Mouse (Mus musculus) ZHBTc4 (cell line): ENCODE measurements around the gene Tm7sf3.

Source experiments
- DNase-seq: peaks from one replicate; pipeline ENCODE4 v3.0.0-alpha.2; 2011; ENCODE audit warnings: low read depth, low spot score

The Tm7sf3 gene

DNA sequence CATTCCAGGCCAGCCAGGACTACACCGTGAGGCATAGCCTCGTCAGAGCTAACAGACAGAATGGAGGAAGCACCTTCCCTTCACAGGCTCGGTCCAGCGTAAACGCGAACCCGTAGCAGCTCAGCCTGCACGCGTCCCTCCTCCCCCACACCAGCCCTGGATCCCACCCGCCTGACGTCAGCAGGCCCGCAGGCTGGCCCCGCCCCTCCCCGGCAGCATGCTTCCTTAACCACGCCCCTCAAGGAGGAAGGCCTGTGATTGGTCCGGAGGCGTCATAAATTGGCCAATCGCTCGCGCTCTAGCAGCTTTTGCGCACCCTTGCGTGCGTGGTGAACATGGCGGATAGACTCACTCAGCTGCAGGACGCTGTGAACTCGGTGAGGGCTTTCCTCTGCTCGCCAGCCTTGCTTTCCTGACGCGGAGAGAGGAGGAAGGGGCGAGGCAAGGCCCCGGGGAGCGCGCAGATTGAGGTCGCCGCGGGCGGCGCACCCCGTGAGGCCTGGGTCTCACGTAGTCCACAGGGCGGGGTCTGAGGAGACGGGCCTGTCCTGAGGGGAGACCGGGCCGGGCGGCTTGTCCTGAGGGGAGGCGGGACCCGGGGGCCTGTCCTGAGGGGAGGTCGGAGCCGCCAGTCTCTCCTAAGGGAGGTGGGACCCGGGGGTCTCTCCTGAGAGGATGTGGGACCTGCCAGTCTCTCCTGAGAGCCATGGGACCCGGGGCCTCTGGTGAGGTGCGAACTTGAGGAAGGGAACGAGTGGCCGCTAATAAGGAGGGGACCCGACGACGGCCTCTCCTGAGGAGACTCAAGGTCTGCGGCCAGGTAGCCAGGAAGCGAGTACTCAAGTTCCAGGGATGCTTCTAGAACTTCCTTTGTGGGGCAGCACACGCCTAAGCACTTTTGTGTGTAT is at the start of gene Tm7sf3, which contains the start of gene Med21:
Tm7sf3 (minus strand) TSS at position 549 of the 908 bp plus-strand sequence.
Med21 (plus strand) TSS at position 272 of the 908 bp plus-strand sequence.
- DNase-seq = peak; percentile 99

DNA sequence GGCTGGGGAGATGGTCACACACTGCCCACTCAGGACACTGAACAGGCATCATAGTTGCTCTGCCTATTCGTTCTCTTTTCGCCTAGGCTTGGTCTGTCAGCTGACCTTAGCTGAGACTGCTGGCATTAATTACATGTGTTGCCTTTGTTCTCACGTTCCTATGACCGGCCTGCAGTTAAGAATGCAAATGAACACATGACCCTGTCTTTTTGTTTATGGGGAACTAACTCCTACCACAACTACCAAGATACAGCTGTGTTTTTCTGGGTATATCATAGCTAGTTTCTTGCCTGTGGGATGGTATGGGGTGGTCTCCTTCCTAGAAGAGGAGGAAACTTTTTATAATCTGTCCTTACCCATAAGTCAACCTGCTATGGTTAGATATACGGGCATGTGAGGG is 46.2 kb upstream of the Tm7sf3 start:
- no peak for DNase-seq

DNA sequence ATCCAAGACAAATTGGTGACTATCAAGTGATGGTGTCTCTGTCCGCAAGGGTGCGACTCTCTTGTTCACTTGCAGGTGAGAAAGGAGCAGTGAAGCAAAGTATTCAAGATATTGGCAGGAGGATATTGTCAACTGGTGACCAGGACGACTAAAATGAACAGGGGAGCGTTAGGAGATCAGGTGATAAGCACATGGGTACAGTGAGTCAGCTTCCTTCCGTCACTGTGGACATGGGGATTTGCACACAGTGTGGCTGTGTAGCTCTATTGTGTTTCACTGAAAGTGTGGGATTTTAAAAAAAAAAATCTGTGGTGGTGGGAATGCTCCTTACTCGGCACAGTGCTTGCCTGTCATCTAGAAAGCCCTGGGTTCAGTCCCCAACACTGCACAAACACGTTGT is 45.4 kb upstream of the Tm7sf3 start:
- DNase-seq = no peak

DNA sequence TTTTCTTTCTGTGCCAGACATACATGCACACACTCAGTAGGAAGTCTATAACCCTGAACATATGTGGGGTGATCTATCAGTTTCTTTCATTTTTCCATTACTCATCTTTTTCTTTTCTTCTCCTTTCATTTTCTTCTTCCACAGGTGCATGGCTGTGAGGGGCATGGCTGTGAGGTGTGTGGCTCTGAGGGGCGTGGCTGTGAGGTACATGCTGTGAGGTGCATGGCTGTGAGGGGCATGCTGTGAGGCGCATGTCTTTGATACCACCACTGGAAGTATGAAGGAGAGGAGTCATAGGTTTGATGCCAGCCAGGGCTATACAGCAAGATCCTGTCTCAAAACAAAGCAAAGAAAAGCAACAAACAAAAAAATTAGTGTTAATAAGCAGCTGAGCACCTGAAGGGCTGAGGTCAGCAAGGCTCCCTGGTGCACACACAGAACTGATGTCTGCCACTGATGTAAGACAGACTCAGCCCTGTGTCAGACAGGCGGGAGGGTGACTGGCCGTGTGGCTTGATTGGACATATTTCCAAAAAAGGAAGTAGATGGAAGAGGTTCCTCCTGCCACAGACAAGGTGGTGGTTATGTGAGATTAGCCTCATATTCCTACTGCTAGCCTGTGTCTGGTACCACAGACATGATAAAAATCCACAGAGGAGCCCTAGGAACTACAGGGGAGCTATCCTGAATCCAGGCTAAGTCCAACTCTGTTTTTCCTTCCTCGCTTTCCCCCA is 44.0 kb upstream of the Tm7sf3 start:
- peak; percentile 23 for DNase-seq

DNA sequence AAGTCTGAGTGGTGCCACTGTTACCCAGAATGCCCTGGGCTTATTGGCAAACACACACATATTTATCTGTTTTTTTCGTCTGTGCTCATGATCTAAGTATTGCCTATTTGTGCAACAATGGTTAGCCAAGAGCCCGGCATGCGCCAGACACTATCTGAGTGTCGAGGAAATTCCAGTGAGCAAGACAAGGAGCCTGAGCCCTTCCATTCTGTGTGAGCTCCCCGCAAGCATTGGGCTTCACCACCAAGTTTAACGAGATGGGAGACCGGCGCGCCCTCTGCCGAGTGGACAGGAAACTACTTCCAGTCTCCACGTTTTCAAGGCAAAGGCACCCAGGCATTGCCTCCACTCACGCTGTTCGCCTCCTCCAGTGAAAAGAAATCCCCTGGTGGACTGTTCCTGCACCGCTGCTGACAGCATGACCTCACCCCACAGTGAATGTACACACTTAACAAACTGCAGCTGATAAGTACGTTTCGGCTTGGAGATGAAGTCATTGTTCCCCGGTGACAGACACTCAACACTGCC is 43.2 kb upstream of the Tm7sf3 start:
- DNase-seq = peak; percentile 83

DNA sequence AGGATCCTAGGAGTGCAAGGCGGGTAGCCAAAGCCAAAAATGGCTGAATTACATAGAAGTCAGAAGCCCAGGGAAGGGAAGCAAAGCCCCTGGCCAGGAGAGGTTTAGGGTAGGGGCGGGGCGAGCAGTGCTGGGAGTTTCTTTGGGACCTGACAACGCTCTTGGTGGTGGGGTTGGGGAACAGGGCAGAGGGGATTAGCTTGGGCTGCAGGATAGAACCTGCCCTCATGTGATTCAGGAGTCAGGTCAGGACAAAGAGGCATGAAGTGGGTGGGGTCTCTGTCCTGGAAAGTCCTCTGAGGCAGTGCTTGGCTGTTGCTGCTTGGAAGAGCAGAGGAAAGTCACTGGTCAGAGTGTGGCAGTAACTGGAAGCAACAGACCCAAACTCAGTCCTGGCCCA is 41.3 kb upstream of the Tm7sf3 start:
- no peak for DNase-seq

DNA sequence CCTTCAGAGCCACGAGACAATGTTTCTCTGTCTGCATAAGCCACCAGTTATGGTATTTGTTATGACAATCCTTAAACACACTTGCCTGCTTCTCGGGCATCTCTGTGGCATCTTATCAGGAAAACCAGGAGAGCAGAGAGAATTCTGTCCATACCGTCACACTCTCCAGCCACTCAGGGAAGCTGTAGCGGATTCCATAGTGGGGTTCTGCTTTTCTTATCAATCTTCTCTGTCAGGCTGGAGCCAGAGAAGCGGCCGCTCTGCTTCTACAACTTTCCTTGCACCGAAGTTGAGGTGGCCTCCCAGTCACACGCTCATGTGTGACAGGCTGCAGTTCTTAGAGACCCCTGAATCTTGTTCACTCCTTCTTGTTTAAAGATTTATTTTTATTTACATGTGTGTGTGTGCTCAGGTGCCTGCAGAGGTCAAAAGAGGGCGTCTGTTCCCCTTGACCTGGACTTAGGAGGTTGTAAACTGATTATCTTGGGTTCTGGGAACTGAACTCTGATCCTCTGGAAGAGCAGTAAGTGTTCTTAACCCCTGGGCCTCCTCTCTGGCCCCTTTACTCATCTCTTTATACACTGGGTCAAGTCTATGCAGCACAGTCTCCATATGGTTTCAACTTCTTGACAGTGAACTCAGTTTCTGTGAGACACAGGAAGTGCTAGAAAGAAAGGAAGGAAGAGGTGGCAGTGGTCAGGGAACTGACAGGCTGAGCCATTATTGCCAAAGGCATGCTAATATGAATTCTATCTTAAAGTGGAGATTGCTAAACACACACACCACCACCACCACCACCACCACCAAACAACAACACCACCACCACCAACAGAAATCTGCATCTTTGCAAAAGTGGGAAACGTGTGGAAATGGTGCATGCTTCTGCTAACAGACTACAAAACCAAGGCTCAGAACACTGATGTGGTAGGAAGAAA is 35.8 kb upstream of the Tm7sf3 start:
- DNase-seq = no peak

DNA sequence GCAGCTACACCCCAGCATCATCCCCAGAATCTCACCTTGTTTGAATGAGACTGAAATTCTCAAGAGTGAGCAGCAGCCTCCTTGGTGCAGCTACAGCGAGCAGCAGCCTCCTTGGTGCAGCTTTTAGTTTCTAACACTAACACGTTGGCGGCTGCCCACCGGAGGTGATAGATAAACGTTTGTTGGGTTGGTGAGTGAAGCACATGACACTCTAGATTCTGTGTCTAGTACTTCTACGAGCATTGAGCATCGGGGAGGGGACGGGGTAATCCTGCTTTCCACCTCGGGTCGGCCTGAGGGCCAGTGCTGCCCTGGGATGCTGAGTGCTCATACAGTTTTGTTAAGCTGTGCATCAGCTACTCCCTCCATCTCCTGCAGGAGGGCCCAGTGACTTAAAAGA is 34.3 kb upstream of the Tm7sf3 start:
- no peak for DNase-seq

DNA sequence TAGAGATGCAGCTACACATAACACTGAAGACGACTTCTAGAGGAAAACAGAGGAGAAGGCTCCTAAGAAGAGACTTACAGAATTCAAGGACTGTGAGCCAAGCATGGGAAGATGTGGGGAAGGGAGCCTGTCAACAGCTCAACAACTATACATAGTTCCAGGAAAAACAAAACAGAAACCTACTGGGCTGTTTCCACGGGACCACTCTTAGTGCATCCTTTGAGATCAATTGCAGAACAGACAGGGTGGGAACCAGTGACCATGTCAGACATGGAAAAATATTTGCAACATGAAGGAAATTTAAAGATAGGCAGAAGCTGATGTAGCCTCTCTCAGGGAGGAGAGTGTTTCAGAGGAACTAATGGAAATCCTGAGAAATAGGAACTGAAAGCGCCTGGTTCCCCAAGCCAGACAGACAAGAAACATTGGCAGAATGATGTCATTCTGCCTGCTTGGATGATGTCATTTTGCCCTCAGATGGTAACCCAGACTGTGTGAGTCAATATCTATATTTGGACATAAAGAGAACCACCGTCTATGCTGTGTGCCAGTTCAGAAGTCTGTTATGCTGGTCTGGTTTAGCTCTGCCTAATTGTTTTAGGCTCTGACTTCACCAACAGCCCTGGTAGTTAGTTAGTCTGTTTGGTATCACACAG is 32.4 kb upstream of the Tm7sf3 start:
- no peak for DNase-seq

DNA sequence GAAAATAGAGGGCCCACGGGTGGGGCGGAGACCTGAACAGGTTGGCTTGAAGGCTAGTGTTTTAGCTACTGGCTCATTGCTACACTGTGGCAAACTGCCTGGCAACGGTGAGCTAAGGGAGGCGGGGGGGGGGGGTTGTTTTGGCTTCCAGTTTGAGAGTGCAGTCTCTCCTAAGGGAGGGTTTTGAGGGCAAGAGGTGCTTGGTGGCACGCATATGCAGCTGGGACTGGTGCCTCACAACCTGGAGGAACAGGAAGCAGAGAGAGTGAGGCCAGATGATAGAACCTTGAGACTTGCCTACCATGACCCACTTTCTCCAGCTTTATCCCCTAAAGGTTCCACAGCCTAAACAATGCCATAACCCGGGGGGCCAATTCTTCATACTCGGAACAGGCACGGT is 31.8 kb upstream of the Tm7sf3 start:
- no peak for DNase-seq

DNA sequence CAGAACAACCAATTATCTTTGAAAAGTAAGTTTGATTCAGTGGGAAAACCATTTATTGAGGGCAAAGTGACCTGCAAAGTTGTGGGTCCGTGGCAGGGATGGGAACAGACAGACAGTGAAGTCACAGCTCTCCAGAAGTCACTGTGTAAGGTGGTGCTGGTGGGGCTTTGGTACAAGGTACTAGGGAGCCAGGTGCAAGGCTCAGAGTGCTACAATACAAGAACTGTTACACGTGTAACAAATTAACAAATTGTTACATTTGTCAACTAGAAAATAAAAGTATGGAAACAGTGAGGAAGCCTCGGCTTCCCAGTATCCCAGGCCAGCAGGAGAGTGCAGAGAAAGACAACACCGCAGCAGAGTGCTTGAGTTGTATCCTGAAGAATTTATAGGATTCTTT is 31.1 kb upstream of the Tm7sf3 start:
- no peak for DNase-seq

DNA sequence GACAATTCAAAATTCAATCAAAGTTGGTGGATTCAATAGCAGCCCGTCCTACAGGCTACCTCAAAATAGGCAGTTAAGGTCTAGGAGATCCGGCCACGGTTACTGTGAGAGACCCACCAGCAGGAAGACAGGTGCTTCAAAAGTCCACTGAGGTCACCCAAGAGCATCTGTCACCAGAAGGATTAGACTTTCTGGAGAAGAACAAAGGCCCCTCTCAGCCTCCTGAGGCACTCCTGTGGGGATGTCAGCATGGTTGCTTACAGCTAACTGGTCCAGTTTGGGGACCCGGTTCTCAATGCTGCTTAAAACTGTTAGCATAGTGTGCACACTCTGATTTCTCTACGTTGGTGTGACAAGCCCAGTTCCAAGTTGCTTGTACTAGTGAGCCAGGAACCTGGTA is 29.5 kb upstream of the Tm7sf3 start:
- DNase-seq = no peak

DNA sequence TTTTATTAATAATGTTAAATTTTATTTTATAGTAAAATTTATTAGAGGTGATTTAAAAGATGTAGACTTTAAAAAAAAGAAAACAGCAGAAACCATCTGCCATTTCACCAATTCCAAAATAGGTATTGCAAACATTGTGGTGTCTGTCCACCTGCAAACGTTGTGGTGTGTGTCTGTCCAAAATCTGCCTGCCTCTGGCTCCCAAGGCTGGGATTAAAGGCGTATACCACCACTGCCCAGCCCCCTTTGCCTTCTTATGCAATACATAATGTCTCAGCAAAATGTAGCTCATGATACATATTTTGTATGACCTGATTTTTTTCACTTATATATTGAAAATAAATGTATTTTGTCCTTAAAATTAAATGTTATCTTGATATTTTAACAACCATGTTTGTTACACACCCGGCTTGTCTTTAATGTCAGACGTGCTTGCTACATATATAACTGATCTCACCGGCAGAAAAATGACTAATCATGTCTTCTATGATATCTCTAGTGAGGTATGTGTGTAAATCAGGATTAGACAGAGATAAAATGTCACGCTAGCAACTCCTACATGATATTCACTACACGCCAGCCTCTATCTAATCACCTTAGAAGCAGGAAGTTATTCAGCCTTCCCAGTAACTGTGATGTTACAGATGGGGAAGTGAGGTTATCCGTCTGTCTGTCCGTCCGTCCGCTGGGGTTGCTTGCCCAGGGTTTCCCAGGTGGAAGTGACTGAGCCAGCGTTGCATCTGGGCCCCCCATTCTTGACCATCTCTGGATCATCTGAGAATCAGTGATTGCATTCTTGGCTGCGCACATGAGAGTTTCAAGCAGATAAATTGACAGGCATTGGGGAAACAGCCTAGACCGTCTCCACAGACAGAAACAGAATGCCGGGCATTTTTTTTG is 28.6 kb upstream of the Tm7sf3 start:
- DNase-seq = no peak

DNA sequence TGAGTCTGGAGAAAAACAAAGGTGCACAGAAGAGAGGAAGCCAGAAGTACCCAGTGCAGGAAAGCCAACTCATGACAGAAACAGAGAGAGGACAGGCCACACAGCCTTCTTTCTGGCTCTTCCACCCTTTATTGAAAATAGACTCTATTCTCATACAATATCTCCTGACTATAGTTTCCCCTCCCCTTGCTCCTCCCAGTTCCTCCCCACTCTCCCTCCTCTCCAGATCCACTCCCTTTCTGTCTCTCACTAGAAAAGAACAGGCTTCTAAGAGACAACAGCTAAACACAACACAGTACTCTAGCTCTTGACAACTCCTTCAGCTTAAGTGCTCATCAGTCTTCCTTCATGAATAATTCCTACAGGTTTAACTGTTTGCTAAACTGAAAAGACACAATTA is 26.0 kb upstream of the Tm7sf3 start:
- DNase-seq = no peak

DNA sequence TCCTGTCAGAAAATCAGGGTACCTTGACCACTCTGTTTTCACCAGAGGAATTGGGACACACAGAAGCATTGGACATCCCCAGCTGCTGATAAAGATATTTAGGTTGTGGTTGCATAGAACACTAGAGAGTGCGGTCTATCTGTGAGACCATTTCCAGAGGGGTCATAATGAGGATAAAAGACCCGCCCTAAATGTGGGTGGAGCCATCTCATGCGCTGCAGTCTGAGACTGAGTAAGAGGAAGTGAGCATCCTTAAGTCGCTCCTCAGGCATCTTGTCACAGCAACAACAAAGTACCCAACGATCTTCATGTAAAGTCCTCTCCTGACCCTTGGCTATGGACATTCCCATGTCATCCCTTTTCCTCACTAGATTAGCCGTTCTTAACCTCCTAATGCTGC is 24.2 kb upstream of the Tm7sf3 start:
- DNase-seq = no peak

DNA sequence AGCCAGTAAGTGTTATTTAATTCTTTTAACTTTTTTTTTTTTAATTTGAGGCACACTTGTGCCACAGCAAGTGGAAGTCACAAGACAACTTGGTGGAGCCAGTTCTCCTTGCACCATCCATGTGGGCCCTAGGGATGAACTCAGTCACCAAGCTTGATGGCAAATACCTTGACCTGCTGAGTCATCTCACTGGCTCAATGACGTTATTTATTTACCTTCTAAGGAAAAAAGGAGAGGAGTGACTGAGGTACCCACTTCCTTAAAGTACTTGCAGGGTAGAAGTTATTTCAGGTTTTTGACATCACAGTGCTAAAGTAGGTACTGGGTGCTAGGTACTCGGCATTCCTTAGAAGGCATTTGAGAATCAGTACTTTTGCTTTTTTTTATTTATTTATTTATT is 22.8 kb upstream of the Tm7sf3 start:
- no peak for DNase-seq

DNA sequence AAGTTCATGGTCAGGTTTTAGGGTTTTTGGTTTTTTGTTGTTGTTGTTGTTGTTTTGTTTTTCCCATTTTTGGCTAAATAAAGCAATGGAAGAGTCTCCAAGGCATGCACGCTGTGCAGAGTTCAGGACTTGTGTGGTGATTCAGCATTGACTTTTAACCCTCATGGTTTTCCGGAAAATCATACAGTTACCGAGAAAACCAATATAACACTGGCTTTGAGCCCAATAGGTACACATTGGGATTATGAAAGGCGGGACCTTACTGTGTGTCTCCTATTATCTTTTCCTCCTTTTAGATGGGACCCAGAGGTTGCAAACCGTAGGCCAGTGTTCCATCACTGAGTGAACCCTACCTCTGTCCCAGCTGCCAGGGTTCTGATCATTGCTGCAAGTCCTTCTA is 22.3 kb upstream of the Tm7sf3 start:
- no peak for DNase-seq

DNA sequence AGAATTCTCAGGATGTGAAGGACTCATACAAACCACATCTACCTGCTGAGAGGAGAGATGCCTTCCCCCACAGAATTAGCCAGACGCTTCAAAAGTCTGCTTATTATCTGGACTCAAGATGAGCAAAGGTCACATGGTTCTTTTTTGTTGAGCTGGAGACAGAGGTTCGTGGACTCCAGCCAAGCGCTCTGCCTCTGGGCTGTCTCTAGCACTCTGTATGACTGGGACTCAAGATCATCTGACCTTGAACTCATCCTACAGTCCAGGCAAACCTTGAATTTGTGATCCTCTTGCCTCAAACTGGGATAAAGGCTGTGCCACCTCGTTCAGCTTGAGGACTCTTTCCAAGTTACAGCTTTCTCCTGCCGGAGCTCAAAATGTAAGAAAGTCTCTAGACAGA is 21.5 kb upstream of the Tm7sf3 start:
- no peak for DNase-seq

DNA sequence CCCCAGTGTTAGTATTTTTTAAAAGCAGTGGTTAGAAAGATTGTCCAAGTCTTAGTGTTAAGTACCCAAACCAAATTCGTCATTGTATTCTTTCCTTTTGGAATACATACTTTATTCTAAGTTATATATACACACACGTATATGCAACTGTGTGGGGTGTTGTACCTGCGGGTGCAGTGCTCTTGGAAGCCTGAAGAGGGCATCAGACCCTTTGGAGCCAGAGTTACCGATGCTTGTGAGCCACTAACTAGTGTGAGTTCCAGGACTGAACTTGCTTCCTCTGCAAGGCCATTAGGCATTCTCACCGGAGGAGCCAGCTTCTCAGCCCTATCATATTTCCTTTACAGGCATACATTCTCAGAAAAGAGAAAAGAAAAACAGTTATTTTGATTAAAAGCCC is 20.1 kb upstream of the Tm7sf3 start:
- peak; percentile 71 for DNase-seq

DNA sequence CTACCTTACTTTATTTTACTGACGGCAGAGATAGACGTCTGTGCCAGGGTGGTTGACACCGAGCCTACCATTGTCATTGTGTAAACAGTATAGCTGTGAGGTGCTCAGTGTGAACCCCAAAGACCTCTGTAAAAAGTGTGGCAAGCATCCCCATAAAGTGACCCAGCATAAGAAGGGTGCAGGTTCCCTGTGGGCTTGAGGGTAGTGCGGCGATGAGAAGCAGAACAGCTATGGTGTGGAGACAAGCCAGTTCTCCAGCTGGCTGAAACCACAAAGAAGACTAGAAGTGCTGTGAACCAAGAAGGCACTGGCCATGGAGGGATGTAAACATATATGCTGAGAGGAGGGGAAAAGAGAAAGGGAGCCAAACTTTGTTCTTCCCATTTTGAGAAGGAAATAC is 19.0 kb upstream of the Tm7sf3 start:
- DNase-seq = no peak
